Mouse (Mus musculus) liver, postnatal 0 days (tissue): ENCODE results near the gene Lyrm7.

Experiments
- CTCF ChIP-seq: sonication (generic); IDR thresholded peaks from 2 replicates; pipeline ENCODE4 v1.5.1; 2016; ENCODE audit warnings: antibody characterized with exemption, low read depth
- EP300 ChIP-seq: IDR thresholded peaks from 2 replicates; pipeline ENCODE4 v1.6.1; 2016; ENCODE audit warnings: antibody characterized with exemption, low read depth, mild to moderate bottlenecking

GRCm38 (mm10) chr11:54833833-54834232 is 26.9 kb downstream of the Lyrm7 start:
- no peak for TF ChIP-seq CTCF
- TF ChIP-seq EP300 = no peak
